Mouse (Mus musculus): ENCODE data around the gene Gpsm3. TPM values are rescaled to one million over a fixed set of nuclear protein-coding genes. Genes with fewer than 3 reads are reported as not detected.

Gene Gpsm3
- polyA plus RNA-seq, 1 experiment from 2014 or later: 3.2 TPM

GRCm38 (mm10) chr17:34585121-34585520, 4.5 kb upstream of the Gpsm3 start:
- DNase-seq (ENCODE audit: low spot score) (no peak), ATAC-seq (ENCODE audit: low FRiP score) (no peak)
- Histone ChIP-seq H3K4me2 (replicated peaks; ENCODE audit: low read depth, low read length) (no peak overlapping the region), H3K4me3 (ENCODE audit: low read depth, low read length) (no peak overlapping the region), H3K36me3 (ENCODE audit: control insufficient read depth, insufficient read depth, low read length) (no peaks in the 10 kb centered on the region), H3K9ac (ENCODE audit: low read depth, low read length) (no peak overlapping the region), H3K4me1 (replicated peaks; ENCODE audit: control insufficient read depth, insufficient read depth, low read length) (peaks cover 16% of the 10 kb centered on the region), H3K9me3 (ENCODE audit: control insufficient read depth, low read length) (no peaks in the 10 kb centered on the region), H3K27me3 (ENCODE audit: control insufficient read depth, insufficient read depth, low read length) (no peaks in the 10 kb centered on the region), H3K27ac (ENCODE audit: low read depth, low read length) (no peak overlapping the region)
- 83% methylated on average over 8 of the region's 8 CpGs for WGBS

- Histone ChIP-seq H3K4me3 (ENCODE audit: low read depth, low read length) (peak overlapping the region; percentile 67), H3K9ac (ENCODE audit: low read depth, low read length) (peak overlapping the region; percentile 94), H3K9me3 (ENCODE audit: control insufficient read depth, low read length) (no peaks in the 10 kb centered on the region), H3K27me3 (ENCODE audit: control insufficient read depth, insufficient read depth, low read length) (no peaks in the 10 kb centered on the region), H3K36me3 (ENCODE audit: control insufficient read depth, insufficient read depth, low read length) (no peaks in the 10 kb centered on the region), H3K4me1 (replicated peaks; ENCODE audit: control insufficient read depth, insufficient read depth, low read length) (peaks cover 24% of the 10 kb centered on the region), H3K4me2 (replicated peaks; ENCODE audit: low read depth, low read length) (peak overlapping the region; percentile 89), H3K27ac (ENCODE audit: low read depth, low read length) (peak overlapping the region; percentile 99)
- WGBS: 16% methylated on average over 32 of the region's 32 CpGs
- ATAC-seq (ENCODE audit: low FRiP score) (peak; percentile 39), DNase-seq (ENCODE audit: low spot score) (no peak)
Observed at GRCm38 (mm10) chr17:34585877-34586771, 3.5 kb upstream of the Gpsm3 start.

- DNase-seq (ENCODE audit: low spot score): peak; percentile 95
- Histone ChIP-seq H3K4me2 (replicated peaks; ENCODE audit: low read depth, low read length) (peak overlapping the region; percentile 89), H3K27ac (ENCODE audit: low read depth, low read length) (peak overlapping the region; percentile 99), H3K9ac (ENCODE audit: low read depth, low read length) (peak overlapping the region; percentile 94), H3K4me1 (replicated peaks; ENCODE audit: control insufficient read depth, insufficient read depth, low read length) (peaks cover 27% of the 10 kb centered on the region), H3K36me3 (ENCODE audit: control insufficient read depth, insufficient read depth, low read length) (no peaks in the 10 kb centered on the region), H3K27me3 (ENCODE audit: control insufficient read depth, insufficient read depth, low read length) (no peaks in the 10 kb centered on the region), H3K4me3 (ENCODE audit: low read depth, low read length) (peak overlapping the region; percentile 67), H3K9me3 (ENCODE audit: control insufficient read depth, low read length) (no peaks in the 10 kb centered on the region)
- ATAC-seq (ENCODE audit: low FRiP score): peak; percentile 77
- under 1% methylated on average over 38 of the region's 38 CpGs for WGBS
Observed at GRCm38 (mm10) chr17:34586796-34587422, 2.7 kb upstream of the Gpsm3 start.

GRCm38 (mm10) chr17:34587423-34587811, 2.2 kb upstream of the Gpsm3 start:
- Histone ChIP-seq H3K27ac (ENCODE audit: low read depth, low read length) (peak overlapping the region; percentile 99), H3K4me2 (replicated peaks; ENCODE audit: low read depth, low read length) (peak overlapping the region; percentile 89), H3K4me3 (ENCODE audit: low read depth, low read length) (peak overlapping the region; percentile 67), H3K9ac (ENCODE audit: low read depth, low read length) (peak overlapping the region; percentile 94), H3K27me3 (ENCODE audit: control insufficient read depth, insufficient read depth, low read length) (no peaks in the 10 kb centered on the region), H3K9me3 (ENCODE audit: control insufficient read depth, low read length) (no peaks in the 10 kb centered on the region), H3K36me3 (ENCODE audit: control insufficient read depth, insufficient read depth, low read length) (no peaks in the 10 kb centered on the region), H3K4me1 (replicated peaks; ENCODE audit: control insufficient read depth, insufficient read depth, low read length) (peaks cover 27% of the 10 kb centered on the region)
- ATAC-seq (ENCODE audit: low FRiP score) (peak; percentile 81), DNase-seq (ENCODE audit: low spot score) (peak; percentile 98)
- WGBS: under 1% methylated on average over 43 of the region's 50 CpGs

- Histone ChIP-seq H3K9ac (ENCODE audit: low read depth, low read length) (peak overlapping the region; percentile 94), H3K4me1 (replicated peaks; ENCODE audit: control insufficient read depth, insufficient read depth, low read length) (peaks cover 27% of the 10 kb centered on the region), H3K4me3 (ENCODE audit: low read depth, low read length) (peak overlapping the region; percentile 67), H3K36me3 (ENCODE audit: control insufficient read depth, insufficient read depth, low read length) (no peaks in the 10 kb centered on the region), H3K27ac (ENCODE audit: low read depth, low read length) (peak overlapping the region; percentile 99), H3K27me3 (ENCODE audit: control insufficient read depth, insufficient read depth, low read length) (no peaks in the 10 kb centered on the region), H3K4me2 (replicated peaks; ENCODE audit: low read depth, low read length) (peak overlapping the region; percentile 89), H3K9me3 (ENCODE audit: control insufficient read depth, low read length) (no peaks in the 10 kb centered on the region)
- WGBS: 3% methylated on average over 19 of the region's 19 CpGs
- ATAC-seq (ENCODE audit: low FRiP score) (no peak), DNase-seq (ENCODE audit: low spot score) (no peak)
Observed at GRCm38 (mm10) chr17:34587814-34588213, 1.8 kb upstream of the Gpsm3 start.

GRCm38 (mm10) chr17:34588767-34589166, 839 bp upstream of the Gpsm3 start:
- H3K36me3 ChIP-seq (ENCODE audit: control insufficient read depth, insufficient read depth, low read length): no peaks in the 10 kb centered on the region
- H3K9me3 ChIP-seq (ENCODE audit: control insufficient read depth, low read length): no peaks in the 10 kb centered on the region
- H3K4me1 ChIP-seq (replicated peaks; ENCODE audit: control insufficient read depth, insufficient read depth, low read length): peaks cover 27% of the 10 kb centered on the region
- H3K4me2 ChIP-seq (replicated peaks; ENCODE audit: low read depth, low read length): no peak overlapping the region
- WGBS: 64% methylated on average over 3 of the region's 3 CpGs
- ATAC-seq (ENCODE audit: low FRiP score) (no peak), DNase-seq (ENCODE audit: low spot score) (no peak)
- H3K4me3 ChIP-seq (ENCODE audit: low read depth, low read length): no peak overlapping the region
- H3K27ac ChIP-seq (ENCODE audit: low read depth, low read length): no peak overlapping the region
- no peak overlapping the region for H3K9ac ChIP-seq (ENCODE audit: low read depth, low read length)
- H3K27me3 ChIP-seq (ENCODE audit: control insufficient read depth, insufficient read depth, low read length): no peaks in the 10 kb centered on the region

- ATAC-seq (ENCODE audit: low FRiP score): no peak
- WGBS: 51% methylated on average over 7 of the region's 7 CpGs
- no peak for DNase-seq (ENCODE audit: low spot score)
- H3K4me1 ChIP-seq (replicated peaks; ENCODE audit: control insufficient read depth, insufficient read depth, low read length): peaks cover 29% of the 10 kb centered on the region
- H3K9ac ChIP-seq (ENCODE audit: low read depth, low read length): no peak overlapping the region
- H3K27ac ChIP-seq (ENCODE audit: low read depth, low read length): no peak overlapping the region
- no peak overlapping the region for H3K4me2 ChIP-seq (replicated peaks; ENCODE audit: low read depth, low read length)
- no peaks in the 10 kb centered on the region for H3K9me3 ChIP-seq (ENCODE audit: control insufficient read depth, low read length)
- H3K27me3 ChIP-seq (ENCODE audit: control insufficient read depth, insufficient read depth, low read length): no peaks in the 10 kb centered on the region
- no peak overlapping the region for H3K4me3 ChIP-seq (ENCODE audit: low read depth, low read length)
- H3K36me3 ChIP-seq (ENCODE audit: control insufficient read depth, insufficient read depth, low read length): no peaks in the 10 kb centered on the region
Observed at GRCm38 (mm10) chr17:34589206-34589605, 400 bp upstream of the Gpsm3 start.

GRCm38 (mm10) chr17:34590154-34590987, 765 bp downstream of the Gpsm3 start:
- Histone ChIP-seq H3K27ac (ENCODE audit: low read depth, low read length) (peak overlapping the region; percentile 100), H3K4me1 (replicated peaks; ENCODE audit: control insufficient read depth, insufficient read depth, low read length) (peaks cover 33% of the 10 kb centered on the region), H3K4me2 (replicated peaks; ENCODE audit: low read depth, low read length) (peak overlapping the region; percentile 98), H3K36me3 (ENCODE audit: control insufficient read depth, insufficient read depth, low read length) (no peaks in the 10 kb centered on the region), H3K4me3 (ENCODE audit: low read depth, low read length) (peak overlapping the region; percentile 2; the same call in 1 of the 2 replicates), H3K9me3 (ENCODE audit: control insufficient read depth, low read length) (no peaks in the 10 kb centered on the region), H3K27me3 (ENCODE audit: control insufficient read depth, insufficient read depth, low read length) (no peaks in the 10 kb centered on the region), H3K9ac (ENCODE audit: low read depth, low read length) (peak overlapping the region; percentile 99; the same call in 1 of the 2 replicates)
- ATAC-seq (ENCODE audit: low FRiP score) (no peak), DNase-seq (ENCODE audit: low spot score) (no peak)
- WGBS: 69% methylated on average over 15 of the region's 15 CpGs
